Mouse (Mus musculus): ENCODE measurements around the gene Gm6020.

GRCm38 (mm10) chr19:61151372-61151700 is 32.4 kb upstream of the Gm6020 start:
- TF ChIP-seq CTCF (IDR thresholded peaks at IDR 0.05; ENCODE audit: low read depth, low read length) (no peak), POLR2A (IDR thresholded peaks at IDR 0.05; ENCODE audit: insufficient read depth, low read length) (no peak), EP300 (IDR thresholded peaks at IDR 0.05; ENCODE audit: insufficient read depth, low read depth, low read length) (no peak)

All from ES-Bruce4 (cell line).